Mouse (Mus musculus): ENCODE data around the gene Galnt2.

GRCm38 (mm10) chr8:124386225-124386899 is 155.2 kb downstream of the Galnt2 start:
- TF ChIP-seq POLR2A (IDR thresholded peaks at IDR 0.05; ENCODE audit: insufficient read depth, low read length) (no peak), CTCF (IDR thresholded peaks at IDR 0.05; ENCODE audit: low read depth, low read length) (no peak)

Data from ES-Bruce4 (cell line).